Mouse (Mus musculus): Measurements from ENCODE around the gene Abhd2.

DNA sequence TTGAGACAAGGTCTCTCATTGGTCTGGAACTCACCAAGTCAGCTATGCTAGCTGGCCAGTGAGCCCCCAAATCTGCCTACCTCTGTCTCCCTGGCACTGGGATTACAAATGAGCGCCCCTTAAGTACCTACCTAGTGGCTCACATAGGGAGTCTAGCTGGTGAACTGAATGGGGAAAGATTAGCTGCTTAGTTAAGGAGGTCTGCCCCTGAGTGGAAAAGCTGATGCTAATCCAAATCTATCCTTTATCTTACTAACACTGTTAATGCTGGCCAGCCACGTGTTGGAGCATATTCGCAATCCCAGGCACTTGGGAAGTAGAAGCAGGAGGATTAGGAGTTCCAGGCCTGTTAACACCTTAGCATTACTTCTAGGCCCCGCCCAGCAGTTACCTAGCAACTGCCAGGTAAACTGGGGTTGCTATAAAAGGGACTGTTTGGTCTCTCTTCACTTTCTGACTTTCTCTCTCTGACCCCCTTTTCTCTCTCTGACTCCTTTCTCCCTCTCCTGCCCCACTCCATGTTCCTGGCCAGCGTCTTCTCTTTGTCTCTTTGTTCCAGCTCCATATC is 117.2 kb downstream of the Abhd2 start:
- TF ChIP-seq CTCF (IDR thresholded peaks at IDR 0.05; ENCODE audit: borderline replicate concordance, control insufficient read depth, extremely low read depth, insufficient read depth, low read length, poor library complexity) = no peak
- no peak for TF ChIP-seq POLR2A (IDR thresholded peaks at IDR 0.05; ENCODE audit: control insufficient read depth, extremely low read depth, insufficient read depth, low read length, poor library complexity)

Measured in thymus, adult 2 months (tissue).